Mouse (Mus musculus) 3134 (cell line): ENCODE measurements around the gene Olfr1242.

Experiments used
- DNase-seq: peaks from one replicate; pipeline ENCODE4 v3.0.0-alpha.2; 2011; ENCODE audit warnings: low spot score; ENCODE audit not compliant: insufficient read length; ENCODE audit errors: extremely low read depth

Gene Olfr1242

DNA sequence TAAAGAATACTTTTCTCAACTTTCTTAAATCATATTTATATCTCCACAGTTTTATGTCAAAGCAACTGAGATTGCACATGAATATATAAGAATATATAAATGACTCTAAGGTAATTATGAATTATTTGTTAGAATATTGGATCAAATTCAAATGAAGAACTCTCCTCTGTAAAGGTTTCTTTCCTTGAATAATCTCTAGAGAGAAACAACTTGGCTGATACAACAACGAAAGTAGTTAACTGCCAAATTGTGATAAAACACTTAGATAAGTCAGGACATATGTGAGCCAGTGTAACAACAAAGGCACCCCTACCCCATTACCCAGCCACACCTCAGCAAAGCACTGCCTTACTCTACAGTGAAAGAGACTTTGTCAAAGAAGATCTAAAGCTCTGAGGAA is at the start of gene Olfr1242:
Gene Olfr1242, minus strand, starts transcription at position 101 of the 400 bp plus-strand sequence.
- no peak for DNase-seq

DNA sequence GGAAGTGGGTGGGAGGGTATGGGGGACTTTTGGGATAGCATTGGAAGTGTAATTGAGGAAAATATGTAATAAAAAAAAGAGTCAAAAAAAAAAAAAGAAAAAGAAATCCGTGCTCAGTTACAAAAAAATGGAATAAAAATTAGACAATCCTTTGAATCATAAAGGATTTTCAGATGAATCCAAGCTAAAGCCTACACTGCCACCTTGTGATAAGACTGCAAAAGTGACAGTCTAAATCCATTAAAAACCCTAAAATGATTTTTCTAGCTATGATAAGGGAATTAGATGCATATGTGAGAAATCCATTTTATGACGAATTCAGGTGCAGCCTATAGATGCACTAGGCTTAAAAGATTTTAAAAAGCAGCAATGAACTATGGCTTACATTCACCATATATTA is 46.4 kb upstream of the Olfr1242 start:
- DNase-seq: no peak

DNA sequence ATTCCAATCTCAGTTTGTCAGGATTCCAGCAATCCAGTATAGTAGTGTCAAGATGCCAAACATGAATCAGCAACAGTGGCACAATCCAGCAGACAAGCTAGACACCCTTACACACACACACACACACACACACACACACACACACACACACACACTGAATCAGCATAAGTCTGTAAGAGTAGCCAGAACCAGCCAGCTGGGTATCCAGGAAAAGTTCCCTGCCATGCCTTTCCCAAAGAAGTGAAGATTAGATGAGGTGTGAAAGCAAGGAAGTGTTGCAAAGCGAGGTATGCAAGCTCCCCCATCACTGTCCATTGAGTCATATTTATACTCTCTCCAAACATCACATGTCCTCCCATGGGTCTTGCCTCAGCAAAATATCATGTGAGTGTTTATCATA is 41.8 kb upstream of the Olfr1242 start:
- no peak for DNase-seq

DNA sequence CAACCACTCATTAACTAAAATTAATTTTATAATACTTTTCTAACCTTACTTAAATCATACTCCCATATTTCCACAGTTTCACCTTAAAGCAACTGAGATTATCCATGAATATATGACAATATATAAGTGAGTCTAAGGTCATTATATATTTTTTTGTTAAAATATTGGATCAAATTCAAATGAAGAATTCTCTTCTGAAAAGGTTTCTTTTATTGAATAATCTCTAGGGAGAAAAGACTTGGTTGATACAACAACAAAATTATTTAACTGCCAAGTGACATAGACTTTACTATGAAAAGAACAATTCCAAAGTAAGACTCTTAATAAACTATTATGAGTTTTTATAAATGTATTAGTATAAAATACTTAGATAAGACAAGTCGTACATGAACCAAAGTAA is 33.3 kb upstream of the Olfr1242 start, which contains the start of gene Olfr1243:
Gene Olfr1243, minus strand, starts transcription at position 101 of the 400 bp plus-strand sequence.
- no peak for DNase-seq

DNA sequence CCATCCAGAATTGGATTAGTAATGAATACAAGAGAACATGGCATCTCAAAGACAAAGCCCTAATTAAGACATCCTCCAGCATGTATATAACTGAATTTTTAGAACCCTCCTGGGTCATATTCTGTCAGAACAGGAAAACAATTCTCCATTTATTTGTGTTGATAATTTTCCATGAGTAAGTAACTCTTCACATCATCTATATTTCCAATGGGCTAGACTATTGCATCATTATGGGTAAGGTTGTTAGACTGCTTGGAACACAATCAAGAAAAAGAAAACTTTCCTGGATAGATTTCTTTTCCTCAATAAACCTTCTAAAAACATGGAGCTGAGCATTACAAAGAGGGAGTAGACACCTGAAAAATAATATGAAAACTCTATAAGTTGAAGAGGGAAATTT is 11.1 kb downstream of the Olfr1242 start, which contains the start of gene Olfr1241:
Gene Olfr1241, minus strand, starts transcription at position 101 of the 400 bp plus-strand sequence.
- no peak for DNase-seq

DNA sequence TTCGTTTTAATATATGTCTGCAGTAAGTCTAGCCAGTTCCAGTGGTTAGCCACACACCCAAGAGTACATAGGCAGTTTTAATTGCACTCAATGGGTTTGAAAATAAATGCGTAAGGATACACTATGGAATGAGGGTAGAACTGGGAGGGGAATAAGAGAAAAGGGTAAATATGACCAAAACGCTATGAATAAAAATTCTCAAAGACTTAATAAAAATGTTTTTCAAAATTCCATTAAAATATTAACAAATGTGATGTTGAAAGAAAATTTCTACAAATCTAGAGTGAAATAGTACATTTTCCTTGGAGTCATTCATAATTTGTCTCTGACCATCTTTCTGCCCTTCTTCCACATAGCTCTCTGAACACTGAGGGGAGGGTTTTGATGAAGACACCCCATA is 55.2 kb downstream of the Olfr1242 start, which contains the start of gene Olfr1240:
Gene Olfr1240, minus strand, starts transcription at position 101 of the 400 bp plus-strand sequence.
- DNase-seq: no peak
